In genomic region chr6:70742833-70743232, GRCm38 (mm10) we compare ENCODE assay signal across 14 mouse cellular contexts.
"Had no signal": no experiment of that assay in that cellular context is flagged by ENCODE, and none has a peak within 500 bp of the region (broad histone marks: within the 10 kb centered on the region; RNA-seq: fewer than 3 reads in every experiment).

No protein-coding gene starts in this region.

- H3K27me3 ChIP-seq: liver, embryonic 15.5 days; midbrain, embryonic 13.5 days; neural tube, embryonic 15.5 days had no signal

- ATAC-seq: lung, postnatal 0 days; midbrain, embryonic 13.5 days had no signal

- H3K4me2 ChIP-seq: liver, embryonic 11.5 days; liver, embryonic 15.5 days; midbrain, embryonic 13.5 days; neural tube, embryonic 15.5 days had no signal

- DNase-seq: kidney, adult 11 months; kidney, adult 9 months; kidney, postnatal 10 days; lung, adult 2 months; lung, postnatal 36 days; spleen, adult 18-20 months; thymus, postnatal 4 days had no signal

- H3K36me3 ChIP-seq: limb, embryonic 10.5 days; liver, embryonic 15.5 days; midbrain, embryonic 13.5 days; neural tube, embryonic 15.5 days had no signal

- H3K9ac ChIP-seq: liver, embryonic 15.5 days; midbrain, embryonic 13.5 days; neural tube, embryonic 15.5 days had no signal

- H3K4me1 ChIP-seq: limb, embryonic 10.5 days; midbrain, embryonic 13.5 days; neural tube, embryonic 15.5 days had no signal

- H3K9me3 ChIP-seq: limb, embryonic 10.5 days; liver, embryonic 15.5 days; midbrain, embryonic 13.5 days; neural tube, embryonic 15.5 days had no signal

- H3K4me3 ChIP-seq: limb, embryonic 10.5 days; liver, embryonic 15.5 days; midbrain, embryonic 13.5 days; myocyte; neural tube, embryonic 15.5 days had no signal

- H3K27ac ChIP-seq: limb, embryonic 10.5 days; liver, embryonic 15.5 days; midbrain, embryonic 13.5 days; neural tube, embryonic 15.5 days had no signal
